Mouse (Mus musculus): ENCODE measurements around the gene Spc25.

DNA sequence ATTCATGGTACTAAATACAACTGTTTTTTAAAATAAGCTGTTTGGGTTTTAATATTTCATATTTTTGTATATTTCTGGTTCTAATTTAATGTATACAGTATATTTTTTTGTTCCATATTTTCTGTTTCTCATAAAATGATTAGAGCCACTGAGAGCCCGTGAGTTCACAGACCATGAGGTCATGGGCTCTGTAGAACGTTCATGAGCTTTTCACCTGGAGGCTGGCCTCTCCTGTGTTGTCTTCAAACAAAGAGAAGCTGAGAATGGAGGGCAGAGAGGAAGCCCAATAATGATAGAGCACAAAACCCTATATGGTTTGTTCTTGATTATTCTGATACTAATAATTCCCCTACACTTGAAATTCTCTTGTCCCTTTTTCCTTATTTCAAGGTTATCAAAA is 18.7 kb upstream of the Spc25 start:
- no peak for TF ChIP-seq CEBPB (IDR thresholded peaks at IDR 0.05; ENCODE audit: insufficient read depth, poor library complexity, severe bottlenecking)
- TF ChIP-seq USF1 (IDR thresholded peaks at IDR 0.05; ENCODE audit: low read depth): no peak
